Mouse (Mus musculus) lung, adult 2 months (tissue): ENCODE data around the gene Dhx58. TPM values are rescaled to one million over a fixed set of nuclear protein-coding genes. Genes with fewer than 3 reads are reported as not detected.
A peak's percentile ranks its signal among the peaks of the same experiment; 100 is the strongest.

Experiments
- DNase-seq: peaks from one replicate; pipeline ENCODE4 v3.0.0; 2022
- H3K4me1 ChIP-seq: fragments of 200-500 bp; 2 replicates; pipeline ENCODE4 v1.6.1; 2011; ENCODE audit warnings: low read length; ENCODE audit not compliant: control insufficient read depth, insufficient read depth
- H3K4me3 ChIP-seq: fragments of 200-500 bp; replicated peaks from 2 replicates; pipeline ENCODE3; 2011; ENCODE audit warnings: low read depth, mild to moderate bottlenecking, control low read depth, low read length; ENCODE audit errors: extremely low read depth
- CTCF ChIP-seq: fragments of 200-500 bp; IDR thresholded peaks from 2 replicates; pipeline ENCODE4 v1.5.1; 2011; ENCODE audit warnings: mild to moderate bottlenecking, low read length, control low read depth; ENCODE audit not compliant: insufficient read depth
- POLR2A ChIP-seq: fragments of 200-500 bp; IDR thresholded peaks from 2 replicates; pipeline ENCODE4 v1.6.1; 2011; ENCODE audit warnings: low read depth, mild to moderate bottlenecking, control low read depth, low read length, borderline replicate concordance; ENCODE audit errors: extremely low read depth
- WGBS: fragments of 180-500 bp; shearing (Covaris S2); methylation state at CpG from one replicate; pipeline ENCODE4 v1.1.7; 2018; 5-methylcytosine and 5-hydroxymethylcytosine counted together
- polyA plus RNA-seq: library from polyadenylated mRNA; depleted of rRNA; stranded (reverse); fragments of >200 nt; gene quantifications from 2 replicates; pipeline ENCODE4 v1.2.3, GENCODE M21; 2012

Gene Dhx58
- polyA plus RNA-seq, 1 experiment, result 9.8 TPM

DNA sequence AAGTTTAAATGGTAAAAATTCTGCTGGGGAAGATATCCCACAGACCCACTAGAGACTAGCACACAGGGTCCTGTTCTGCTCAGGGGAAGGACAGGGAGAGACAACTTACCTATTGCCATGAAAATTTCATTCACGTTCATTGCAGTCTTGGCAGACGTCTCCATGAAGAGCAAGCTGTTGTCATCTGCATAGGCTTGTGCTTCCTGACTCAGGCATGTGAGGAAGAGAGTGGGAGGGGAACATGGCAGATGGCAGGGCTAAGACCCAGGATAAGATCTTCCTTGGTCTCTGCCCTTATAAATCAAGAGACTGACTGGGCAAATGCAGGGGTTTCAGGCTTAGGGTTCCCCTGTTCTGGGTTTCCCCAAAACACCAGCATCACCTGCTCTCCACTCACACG is 12.6 kb upstream of the Dhx58 start:
- whole genome bisulfite sequencing, result 74% methylated on average over 3 of the region's 3 CpGs
- Histone ChIP-seq H3K4me3 (no peak overlapping the region), H3K4me1 (peaks cover 30% of the 10 kb centered on the region)
- no peak for DNase-seq
- TF ChIP-seq POLR2A (no peak), CTCF (no peak)

DNA sequence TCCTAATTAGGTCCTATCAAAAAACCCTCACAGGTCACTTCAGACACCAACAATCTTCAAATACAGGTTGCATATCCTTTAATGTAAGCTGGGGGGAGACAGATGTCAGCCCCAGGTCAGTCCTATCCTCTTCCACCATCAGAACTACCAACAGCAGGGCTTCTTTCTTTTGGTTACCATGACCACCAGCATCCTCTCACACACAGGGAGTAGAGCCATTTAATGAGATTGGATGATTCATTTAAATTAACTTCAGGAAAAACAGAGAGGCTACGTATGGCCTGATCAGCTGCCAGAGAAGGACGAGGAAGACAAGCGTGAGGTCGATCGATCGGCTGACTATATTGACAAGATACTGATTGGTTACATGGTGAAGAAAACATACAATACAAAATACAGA is 10.9 kb upstream of the Dhx58 start:
- peaks cover 19% of the 10 kb centered on the region for H3K4me1 ChIP-seq
- H3K4me3 ChIP-seq, result no peak overlapping the region
- TF ChIP-seq CTCF (no peak), POLR2A (no peak)
- no peak for DNase-seq
- WGBS, result 94% methylated on average over 6 of the region's 6 CpGs

GRCm38 (mm10) chr11:100714534-100714915 is 10.5 kb upstream of the Dhx58 start:
- WGBS, result 40% methylated on average over 6 of the region's 6 CpGs
- TF ChIP-seq CTCF, result peak; percentile 90
- no peak for TF ChIP-seq POLR2A
- Histone ChIP-seq H3K4me3 (no peak overlapping the region), H3K4me1 (peaks cover 16% of the 10 kb centered on the region)
- peak; percentile 75 for DNase-seq

- Histone ChIP-seq H3K4me1 (peaks cover 16% of the 10 kb centered on the region), H3K4me3 (peak within 1 kb of the TSS; percentile 56)
- TF ChIP-seq POLR2A (peak; percentile 76; the same call in 1 of the 2 replicates), CTCF (no peak)
- DNase-seq, result peak; percentile 67
- 6% methylated on average over 38 of the region's 38 CpGs for WGBS
Observed at GRCm38 (mm10) chr11:100713735-100714533, 9.9 kb upstream of the Dhx58 start, which contains the start of gene Hspb9. Hspb9 (plus strand) TSS chr11:100713850.

DNA sequence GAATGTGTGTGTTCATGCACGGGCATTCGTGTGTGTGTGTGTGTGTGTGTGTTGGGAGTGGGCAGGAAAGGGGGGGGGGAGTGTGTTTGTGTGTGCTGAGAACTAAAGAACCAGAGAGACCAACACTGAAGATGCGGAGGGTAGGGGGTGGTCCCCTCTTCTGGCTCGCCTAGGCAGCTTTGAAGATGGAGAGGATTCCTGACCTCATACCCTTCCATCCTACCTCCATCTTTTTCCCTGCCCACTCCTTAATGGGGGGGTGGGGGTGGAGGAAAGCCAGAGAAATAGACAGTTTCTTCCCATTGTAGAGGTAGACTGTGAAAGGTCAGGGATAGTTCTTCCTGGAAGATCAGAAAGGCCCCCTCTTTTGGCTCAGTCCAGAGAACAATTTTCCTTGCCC is 9.1 kb upstream of the Dhx58 start:
- 63% methylated on average over 4 of the region's 4 CpGs for WGBS
- Histone ChIP-seq H3K4me3 (no peak overlapping the region), H3K4me1 (peaks cover 16% of the 10 kb centered on the region)
- TF ChIP-seq CTCF, result no peak
- no peak for TF ChIP-seq POLR2A
- DNase-seq, result no peak

DNA sequence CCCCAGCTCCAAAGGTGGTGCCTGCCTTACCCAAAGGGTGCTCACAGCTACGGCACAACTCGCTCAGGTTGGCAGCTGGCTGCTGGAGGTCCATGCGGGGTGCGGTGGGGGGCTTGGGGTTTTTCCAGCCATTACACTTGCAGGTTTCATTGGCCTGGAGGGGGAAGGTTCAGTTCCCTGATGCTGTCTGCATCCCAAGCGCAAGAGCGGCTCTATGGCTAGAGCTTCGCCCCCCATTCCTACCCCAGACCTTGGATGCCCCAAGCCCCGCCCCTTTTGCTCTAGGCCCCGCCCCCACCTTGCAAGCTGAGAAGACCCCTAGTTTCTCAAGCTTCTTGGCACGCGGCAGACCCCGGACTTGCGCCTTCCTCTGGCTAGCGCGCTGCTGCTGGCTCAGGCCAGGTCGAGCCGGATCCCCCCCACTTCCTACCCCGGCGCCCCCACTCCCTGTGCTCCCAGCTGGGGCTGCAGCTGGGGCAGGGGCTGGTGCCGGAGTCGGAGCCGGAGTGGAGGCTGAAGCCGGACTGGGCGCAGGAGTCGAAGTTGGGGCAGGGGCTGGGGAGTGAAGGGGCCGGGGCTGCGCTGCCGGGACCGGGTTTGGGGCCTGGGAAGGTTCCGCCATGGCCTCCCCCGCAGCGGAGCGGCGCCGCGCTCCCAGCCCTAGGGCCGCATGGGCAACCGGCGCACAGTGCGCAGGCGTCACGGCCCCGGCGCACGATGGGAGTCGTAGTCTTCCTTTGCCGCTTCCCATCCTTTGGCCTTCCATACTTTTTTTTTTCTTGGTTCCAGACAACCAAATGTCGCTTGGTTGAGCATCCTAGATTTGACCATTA is 7.9 kb upstream of the Dhx58 start, which contains the start of gene Kat2a:
TSS of gene Kat2a (minus strand) at position 683 of the 833 bp plus-strand sequence.
- DNase-seq, result peak; percentile 69
- Histone ChIP-seq H3K4me1 (peaks cover 16% of the 10 kb centered on the region), H3K4me3 (peak within 1 kb of the TSS; percentile 69)
- no peak for TF ChIP-seq CTCF
- peak; percentile 57; the same call in 1 of the 2 replicates for TF ChIP-seq POLR2A
- 2% methylated on average over 48 of the region's 48 CpGs for WGBS

DNA sequence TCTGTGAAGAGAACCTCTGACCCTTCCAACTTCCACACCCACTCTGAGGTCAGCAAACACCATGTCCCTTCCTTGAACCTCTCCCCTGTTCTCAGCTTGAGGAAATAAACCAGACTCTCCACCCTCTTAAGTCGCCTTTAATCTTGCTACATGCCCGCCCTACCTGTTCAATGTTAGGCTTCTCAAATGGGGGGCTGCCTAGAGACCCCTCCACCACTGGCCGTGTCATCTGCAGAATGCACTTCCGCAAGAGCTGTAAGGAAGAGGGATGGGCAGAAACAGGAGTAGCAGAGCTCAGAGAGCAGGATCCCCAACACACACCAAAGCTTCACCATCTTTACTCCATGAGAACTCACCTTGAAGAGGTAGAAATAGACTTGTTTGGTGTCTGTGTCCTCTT is 6.9 kb upstream of the Dhx58 start:
- no peak for DNase-seq
- TF ChIP-seq CTCF, result no peak
- no peak for TF ChIP-seq POLR2A
- peaks cover 16% of the 10 kb centered on the region for H3K4me1 ChIP-seq
- H3K4me3 ChIP-seq, result no peak overlapping the region
- 78% methylated on average over 4 of the region's 4 CpGs for WGBS

DNA sequence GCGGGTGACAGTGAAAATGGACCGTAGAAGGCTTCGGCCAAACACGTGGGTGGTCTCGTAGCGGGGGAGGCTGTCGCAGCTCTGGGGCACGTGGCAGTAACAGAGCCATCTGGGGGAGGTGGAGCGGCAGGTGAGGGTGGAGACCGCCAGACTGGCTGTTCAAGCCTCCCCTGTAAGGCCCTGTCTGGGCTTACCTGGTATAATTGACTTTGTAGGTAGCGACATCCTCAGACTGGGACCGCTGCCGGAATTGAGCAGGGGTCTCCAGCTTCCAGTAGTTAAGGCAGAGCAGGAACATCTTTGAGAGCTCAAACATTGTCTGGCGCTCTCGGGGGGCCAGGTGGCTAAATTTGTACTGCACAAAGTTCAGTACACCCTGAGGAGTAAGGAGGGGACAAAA is 6.5 kb upstream of the Dhx58 start:
- H3K4me1 ChIP-seq, result peaks cover 16% of the 10 kb centered on the region
- TF ChIP-seq POLR2A (no peak), CTCF (no peak)
- DNase-seq, result no peak
- H3K4me3 ChIP-seq, result no peak overlapping the region
- WGBS, result 89% methylated on average over 15 of the region's 15 CpGs

DNA sequence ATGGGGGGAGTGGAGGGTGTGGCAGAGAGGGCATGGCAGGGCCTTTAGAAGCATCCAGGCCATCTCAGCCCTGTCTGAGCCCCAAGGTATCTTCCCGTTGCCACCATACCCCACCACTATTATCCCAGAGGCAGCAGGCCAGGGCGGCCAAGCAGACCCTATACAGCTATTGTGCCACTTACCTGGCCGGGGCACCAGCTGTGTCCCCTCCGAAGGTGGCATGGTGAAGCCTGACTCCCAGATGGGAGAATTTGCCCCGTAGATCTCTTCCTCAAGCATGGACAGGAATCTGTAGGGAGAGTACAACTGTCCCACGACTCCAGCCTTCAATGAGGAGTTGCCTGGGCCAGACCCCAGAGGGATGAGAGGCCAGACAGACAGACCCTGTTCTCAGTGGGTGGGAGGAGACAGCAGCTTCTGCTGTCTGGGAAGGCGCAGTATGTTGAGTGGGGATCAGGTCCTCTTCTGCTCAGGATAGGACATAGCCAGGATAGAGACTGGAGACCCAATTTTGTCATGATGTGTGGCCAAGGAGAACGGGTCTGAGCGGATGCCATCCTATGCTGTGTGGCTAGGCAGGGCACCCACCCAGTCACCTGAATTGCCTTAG is 5.2 kb upstream of the Dhx58 start:
- TF ChIP-seq POLR2A, result no peak
- TF ChIP-seq CTCF, result no peak
- no peak overlapping the region for H3K4me3 ChIP-seq
- peaks cover 13% of the 10 kb centered on the region for H3K4me1 ChIP-seq
- 96% methylated on average over 9 of the region's 9 CpGs for WGBS
- DNase-seq, result no peak
